Mouse (Mus musculus) heart, postnatal 0 days (tissue): ENCODE measurements around the gene Shc2. TPM values are rescaled to one million over a fixed set of nuclear protein-coding genes. Genes with fewer than 3 reads are reported as not detected.
A peak's percentile ranks its signal among the peaks of the same experiment; 100 is the strongest.

Experiments used
- ATAC-seq: fragments of 200-750 bp; cut with Nextera tagmentation; 2 replicates; pipeline ENCODE4 v1.8.0; 2017; ENCODE audit warnings: low read depth, moderate number of reproducible peaks, moderate library complexity; ENCODE audit not compliant: insufficient read depth
- DNase-seq: peaks from one replicate; pipeline ENCODE4 v3.0.0-alpha.2; 2016; ENCODE audit warnings: low spot score
- H3K27ac ChIP-seq: fragments of 300-500 bp; sonication (generic); 2 replicates; pipeline ENCODE4 v1.5.1; 2014; ENCODE audit warnings: low read depth, mild to moderate bottlenecking
- H3K27me3 ChIP-seq: fragments of 300-500 bp; sonication (generic); 2 replicates; pipeline ENCODE4 v1.6.1; 2014; ENCODE audit warnings: low read length, mixed read lengths; ENCODE audit not compliant: control insufficient read depth, insufficient read depth
- H3K36me3 ChIP-seq: fragments of 300-500 bp; sonication (generic); replicated peaks from 2 replicates; pipeline ENCODE4 v1.6.1; 2014; ENCODE audit warnings: low read length, mixed read lengths; ENCODE audit not compliant: control insufficient read depth, insufficient read depth
- H3K4me1 ChIP-seq: fragments of 300-500 bp; sonication (generic); 2 replicates; pipeline ENCODE4 v1.6.1; 2014; ENCODE audit warnings: antibody characterized with exemption; ENCODE audit not compliant: control insufficient read depth, insufficient read depth
- H3K4me2 ChIP-seq: fragments of 300-500 bp; sonication (generic); 2 replicates; pipeline ENCODE4 v1.6.1; 2014; ENCODE audit warnings: low read depth, mild to moderate bottlenecking, low read length, moderate library complexity
- H3K4me3 ChIP-seq: fragments of 300-500 bp; sonication (generic); 2 replicates; pipeline ENCODE4 v1.5.1; 2014; ENCODE audit warnings: low read depth, low read length
- H3K9ac ChIP-seq: fragments of 300-500 bp; sonication (generic); replicated peaks from 2 replicates; pipeline ENCODE4 v1.6.1; 2014; ENCODE audit warnings: low read depth, low read length, mixed read lengths
- H3K9me3 ChIP-seq: fragments of 300-500 bp; sonication (generic); replicated peaks from 2 replicates; pipeline ENCODE4 v1.6.1; 2016; ENCODE audit warnings: low read length; ENCODE audit not compliant: control insufficient read depth
- CTCF ChIP-seq: IDR thresholded peaks from 2 replicates; pipeline ENCODE4 v1.5.1; 2016; ENCODE audit warnings: antibody characterized with exemption, control low read depth, low read depth
- EP300 ChIP-seq: IDR thresholded peaks from 2 replicates; pipeline ENCODE4 v1.6.1; 2016; ENCODE audit warnings: antibody characterized with exemption, low read depth
- WGBS: fragments of 180-500 bp; shearing (Covaris S2); extraction: QIAGEN DNeasy Blood & Tissue Kit; methylation state at CpG from one replicate; pipeline ENCODE4 v1.1.7; 2014; 5-methylcytosine and 5-hydroxymethylcytosine counted together
- polyA plus RNA-seq: library from polyadenylated mRNA; unstranded; fragments of >200 nt; fragmentation: Nextera tagmentation; extraction: Ambion mirVana; gene quantifications from 2 replicates; pipeline ENCODE4 v1.2.1, GENCODE M21; 2015
- total RNA-seq: library from RNA; depleted of rRNA; stranded (reverse); fragments of >200 nt; gene quantifications from 2 replicates; pipeline ENCODE4 v1.2.3, GENCODE M21; 2014; ENCODE audit warnings: low replicate concordance

Shc2 gene
- total and polyA plus RNA-seq, 2 experiments from 2014 or later, result 1.1 to 2.7 TPM

- Histone ChIP-seq H3K27me3 (no peaks in the 10 kb centered on the region), H3K9ac (peak overlapping the region; percentile 64; the same call in 1 of the 2 replicates), H3K36me3 (0 out of 2 replicates have a peak, but pooled peaks cover 6% of the 10 kb centered on the region), H3K27ac (peak overlapping the region; percentile 89; the same call in 1 of the 2 replicates), H3K4me1 (0 out of 2 replicates have a peak, but pooled peaks cover 9% of the 10 kb centered on the region), H3K9me3 (no peaks in the 10 kb centered on the region), H3K4me2 (peak overlapping the region; percentile 79), H3K4me3 (peak overlapping the region; percentile 94)
- DNase-seq (no peak), ATAC-seq (no peak; the same call in 1 of the 2 replicates)
- 37% methylated on average over 15 of the region's 15 CpGs for WGBS
- no peak for TF ChIP-seq EP300
- TF ChIP-seq CTCF, result no peak
Observed at GRCm38 (mm10) chr10:79670071-79670888, 32.6 kb upstream of the Shc2 start.

- ATAC-seq, result peak; percentile 59
- DNase-seq, result no peak
- H3K27ac ChIP-seq, result peak overlapping the region; percentile 89
- no peak for TF ChIP-seq CTCF
- no peak for TF ChIP-seq EP300
- H3K27me3 ChIP-seq, result no peaks in the 10 kb centered on the region
- 0 out of 2 replicates have a peak, but pooled peaks cover 5% of the 10 kb centered on the region for H3K36me3 ChIP-seq
- peak overlapping the region; percentile 64 for H3K9ac ChIP-seq
- H3K9me3 ChIP-seq, result no peaks in the 10 kb centered on the region
- H3K4me2 ChIP-seq, result peak overlapping the region; percentile 79
- H3K4me1 ChIP-seq, result 0 out of 2 replicates have a peak, but pooled peaks cover 9% of the 10 kb centered on the region
- peak overlapping the region; percentile 94 for H3K4me3 ChIP-seq
- 1% methylated on average over 47 of the region's 47 CpGs for WGBS
Observed at GRCm38 (mm10) chr10:79669576-79670057, 31.9 kb upstream of the Shc2 start.

GRCm38 (mm10) chr10:79668771-79669575 is 31.3 kb upstream of the Shc2 start, which contains the start of gene Tpgs1:
Gene Tpgs1 (plus strand): TSS chr10:79669369.
- ATAC-seq (peak; percentile 81), DNase-seq (peak; percentile 93)
- Histone ChIP-seq H3K27me3 (no peaks in the 10 kb centered on the region), H3K4me1 (0 out of 2 replicates have a peak, but pooled peaks cover 9% of the 10 kb centered on the region), H3K4me3 (peak within 1 kb of the TSS; percentile 94), H3K9ac (peak within 1 kb of the TSS; percentile 64), H3K36me3 (no peaks in the 10 kb centered on the region), H3K4me2 (peak within 1 kb of the TSS; percentile 79), H3K27ac (peak within 1 kb of the TSS; percentile 89), H3K9me3 (no peaks in the 10 kb centered on the region)
- peak; percentile 68; the same call in 1 of the 2 replicates for TF ChIP-seq EP300
- peak; percentile 82 for TF ChIP-seq CTCF
- under 1% methylated on average over 45 of the region's 45 CpGs for WGBS

GRCm38 (mm10) chr10:79668076-79668475 is 30.4 kb upstream of the Shc2 start:
- H3K9me3 ChIP-seq, result no peaks in the 10 kb centered on the region
- H3K27ac ChIP-seq, result no peak overlapping the region
- WGBS, result 86% methylated on average over 5 of the region's 5 CpGs
- H3K4me2 ChIP-seq, result no peak overlapping the region
- H3K27me3 ChIP-seq, result no peaks in the 10 kb centered on the region
- DNase-seq (no peak), ATAC-seq (no peak)
- no peak for TF ChIP-seq CTCF
- TF ChIP-seq EP300, result no peak
- no peaks in the 10 kb centered on the region for H3K36me3 ChIP-seq
- no peak overlapping the region for H3K9ac ChIP-seq
- H3K4me1 ChIP-seq, result 0 out of 2 replicates have a peak, but pooled peaks cover 9% of the 10 kb centered on the region
- no peak overlapping the region for H3K4me3 ChIP-seq

GRCm38 (mm10) chr10:79666493-79666892 is 28.8 kb upstream of the Shc2 start:
- no peaks in the 10 kb centered on the region for H3K9me3 ChIP-seq
- WGBS, result 69% methylated on average over 9 of the region's 9 CpGs
- H3K4me2 ChIP-seq, result no peak overlapping the region
- no peak for TF ChIP-seq CTCF
- no peak for TF ChIP-seq EP300
- 0 out of 2 replicates have a peak, but pooled peaks cover 9% of the 10 kb centered on the region for H3K4me1 ChIP-seq
- no peak overlapping the region for H3K4me3 ChIP-seq
- DNase-seq, result no peak
- H3K9ac ChIP-seq, result no peak overlapping the region
- no peaks in the 10 kb centered on the region for H3K27me3 ChIP-seq
- no peak for ATAC-seq
- H3K27ac ChIP-seq, result no peak overlapping the region
- H3K36me3 ChIP-seq, result no peaks in the 10 kb centered on the region
